Comparison of ENCODE assay signal across 8 mouse cellular contexts in genomic region chr11:68431699-68432360, GRCm38 (mm10). TPM values are rescaled to one million over a fixed set of nuclear protein-coding genes. Genes with fewer than 3 reads are reported as not detected.
DNase-seq lines count a peak whose midpoint lies in the region; ATAC-seq lines count a peak whose summit lies in the region.

TSS of gene Pik3r5 (plus strand) at chr11:68432121.

- peak; percentile 65 for DNase-seq in layer of hippocampus, adult 11-12 months (ENCODE audit: low spot score)
- DNase-seq in layer of hippocampus, adult 9-10 months (ENCODE audit: low spot score) = no peak
- peak; percentile 97 for DNase-seq in naive thymus-derived CD4-positive, alpha-beta T cell, adult 2 months (ENCODE audit: low read depth)
- peak; percentile 93 for DNase-seq in splenic B cell, adult 2 months (ENCODE audit: low read depth, low spot score)

- peaks cover 9% of the 10 kb centered on the region for H3K27me3 ChIP-seq in embryonic facial prominence, embryonic 15.5 days
- H3K27me3 ChIP-seq in heart, embryonic 11.5 days (ENCODE audit: control insufficient read depth, insufficient read depth, low read length) = peaks cover 42% of the 10 kb centered on the region
- H3K27me3 ChIP-seq in kidney, embryonic 15.5 days = peaks cover 20% of the 10 kb centered on the region
- H3K27me3 ChIP-seq in liver, embryonic 12.5 days (replicated peaks) = peaks cover 54% of the 10 kb centered on the region
- H3K27me3 ChIP-seq in splenic B cell, adult 2 months (ENCODE audit: control insufficient read depth, insufficient read depth, low read length, poor library complexity, severe bottlenecking) = no peaks in the 10 kb centered on the region

- H3K4me1 ChIP-seq in embryonic facial prominence, embryonic 15.5 days = peaks cover 20% of the 10 kb centered on the region
- no peaks in the 10 kb centered on the region for H3K4me1 ChIP-seq in heart, embryonic 11.5 days (ENCODE audit: control insufficient read depth, insufficient read depth, low read length)
- peaks cover 11% of the 10 kb centered on the region for H3K4me1 ChIP-seq in kidney, embryonic 15.5 days
- peaks cover 7% of the 10 kb centered on the region; the same call in 1 of the 2 replicates for H3K4me1 ChIP-seq in liver, embryonic 12.5 days

- peak within 1 kb of the TSS; percentile 48 for H3K4me3 ChIP-seq in embryonic facial prominence, embryonic 15.5 days (replicated peaks)
- H3K4me3 ChIP-seq in heart, embryonic 11.5 days (ENCODE audit: low read depth, low read length) = peak within 1 kb of the TSS; percentile 46
- H3K4me3 ChIP-seq in kidney, embryonic 15.5 days (replicated peaks) = peak within 1 kb of the TSS; percentile 55
- peak within 1 kb of the TSS; percentile 44 for H3K4me3 ChIP-seq in liver, embryonic 12.5 days

- H3K9me3 ChIP-seq in embryonic facial prominence, embryonic 15.5 days (replicated peaks) = no peaks in the 10 kb centered on the region
- H3K9me3 ChIP-seq in heart, embryonic 11.5 days (replicated peaks; ENCODE audit: control insufficient read depth, low read length) = no peaks in the 10 kb centered on the region
- no peaks in the 10 kb centered on the region for H3K9me3 ChIP-seq in kidney, embryonic 15.5 days (replicated peaks)
- H3K9me3 ChIP-seq in liver, embryonic 12.5 days (replicated peaks) = no peaks in the 10 kb centered on the region

- no peaks in the 10 kb centered on the region for H3K36me3 ChIP-seq in embryonic facial prominence, embryonic 15.5 days
- no peaks in the 10 kb centered on the region for H3K36me3 ChIP-seq in heart, embryonic 11.5 days (ENCODE audit: control insufficient read depth, insufficient read depth, low read length)
- no peaks in the 10 kb centered on the region for H3K36me3 ChIP-seq in kidney, embryonic 15.5 days
- H3K36me3 ChIP-seq in liver, embryonic 12.5 days = no peaks in the 10 kb centered on the region
- no peaks in the 10 kb centered on the region for H3K36me3 ChIP-seq in splenic B cell, adult 2 months (ENCODE audit: control insufficient read depth, insufficient read depth, low read length, poor library complexity, severe bottlenecking)

- peak; percentile 87 for ATAC-seq in embryonic facial prominence, embryonic 15.5 days (ENCODE audit: insufficient number of reproducible peaks, low FRiP score, low TSS enrichment, low read depth)
- peak; percentile 76; the same call in 1 of the 2 replicates for ATAC-seq in heart, embryonic 11.5 days (replicated peaks; ENCODE audit: insufficient number of reproducible peaks, low FRiP score, low TSS enrichment)
- ATAC-seq in kidney, embryonic 15.5 days (replicated peaks; ENCODE audit: low FRiP score) = peak; percentile 91
- ATAC-seq in liver, embryonic 12.5 days = peak; percentile 81

- 0 out of 2 replicates have a peak within 1 kb of the TSS, but pooled peaks have one; percentile 16 for H3K9ac ChIP-seq in embryonic facial prominence, embryonic 15.5 days
- 0 out of 2 replicates have a peak within 1 kb of the TSS, but pooled peaks have one; percentile 8 for H3K9ac ChIP-seq in heart, embryonic 11.5 days (ENCODE audit: low read depth, low read length)
- H3K9ac ChIP-seq in kidney, embryonic 15.5 days = peak within 1 kb of the TSS; percentile 37
- H3K9ac ChIP-seq in liver, embryonic 12.5 days = no peak within 1 kb of the TSS

- peak within 1 kb of the TSS; percentile 74 for H3K4me2 ChIP-seq in embryonic facial prominence, embryonic 15.5 days (replicated peaks)
- peak within 1 kb of the TSS; percentile 70 for H3K4me2 ChIP-seq in heart, embryonic 11.5 days
- H3K4me2 ChIP-seq in kidney, embryonic 15.5 days = peak within 1 kb of the TSS; percentile 88
- H3K4me2 ChIP-seq in liver, embryonic 12.5 days = peak within 1 kb of the TSS; percentile 66

- H3K27ac ChIP-seq in embryonic facial prominence, embryonic 15.5 days (replicated peaks) = no peak within 1 kb of the TSS
- H3K27ac ChIP-seq in heart, embryonic 11.5 days (ENCODE audit: low read depth, low read length) = no peak within 1 kb of the TSS
- no peak within 1 kb of the TSS for H3K27ac ChIP-seq in kidney, embryonic 15.5 days
- H3K27ac ChIP-seq in liver, embryonic 12.5 days = no peak within 1 kb of the TSS

- 5% methylated on average over 35 of the region's 35 CpGs for WGBS in embryonic facial prominence, embryonic 15.5 days
- WGBS in heart, embryonic 11.5 days (ENCODE audit: insufficient replicate concordance) = 6% methylated on average over 33 of the region's 35 CpGs
- 5% methylated on average over 35 of the region's 35 CpGs for WGBS in kidney, embryonic 15.5 days
- WGBS in liver, embryonic 12.5 days (ENCODE audit: insufficient replicate concordance) = under 1% methylated on average over 33 of the region's 35 CpGs

RNA-seq across cellular contexts. Expression of gene Pik3r5, which starts in this region (rescaled TPM):
- 0.55 and 1.0 TPM in 2 replicates for polyA plus RNA-seq in embryonic facial prominence, embryonic 15.5 days (2015; fragmentation: Nextera tagmentation; extraction: Ambion mirVana)
- polyA plus RNA-seq in heart, embryonic 11.5 days (2014; fragmentation: Nextera tagmentation; extraction: Ambion mirVana) = 0.19 and 0.25 TPM in 2 replicates
- polyA plus RNA-seq in kidney, embryonic 15.5 days (2015; fragmentation: Nextera tagmentation; extraction: Ambion mirVana) = 0.57 and 0.68 TPM in 2 replicates
- 0.24 and 0.27 TPM in 2 replicates for polyA plus RNA-seq in liver, embryonic 12.5 days (2016; fragmentation: Nextera tagmentation; extraction: Ambion mirVana)

Comparison
In these comparisons a context has a peak if more than half of its experiments do, and no peak if none do; other contexts are left out.
1. Peak in ATAC-seq, H3K4me3 ChIP-seq, H3K9ac ChIP-seq and H3K4me2 ChIP-seq in heart, embryonic 11.5 days; RNA of the gene not detected or under 1 TPM.
2. Peak in ATAC-seq, H3K4me3 ChIP-seq, H3K9ac ChIP-seq and H3K4me2 ChIP-seq in kidney, embryonic 15.5 days; RNA of the gene not detected or under 1 TPM.
3. Peak in ATAC-seq, H3K4me3 ChIP-seq and H3K4me2 ChIP-seq in liver, embryonic 12.5 days; RNA of the gene not detected or under 1 TPM.